Mouse (Mus musculus) c-Kit-positive CD71-negative TER-119-negative erythroid progenitor cells, embryonic 14.5 days (primary cell): ENCODE measurements at regions not wholly inside any gene's neighbourhood (a gene's known extent, or its start where the extent isn't known, plus 50 kb on each side); places are given as distances from the start of the nearest gene placed in this dataset.
"Not testable (repeated sequence)": the region's sequence is repeated elsewhere in the genome, so short reads cannot be mapped to it uniquely, and the experiment has no call there.

Experiments
- DNase-seq: peaks from one replicate; pipeline ENCODE4 v3.0.0-alpha.2; 2013; ENCODE audit warnings: low read depth

GRCm38 (mm10) chr19:32972116-32972515 lies 214.8 kb downstream of the Pten start:
- DNase-seq = no peak

- DNase-seq = no peak
Measured at GRCm38 (mm10) chr19:32973130-32973529, 215.8 kb downstream of the Pten start.

- DNase-seq = no peak
Measured at GRCm38 (mm10) chr19:32974778-32975240, 217.5 kb downstream of the Pten start.

GRCm38 (mm10) chr19:32975303-32975702 lies 218.0 kb downstream of the Pten start:
- no peak for DNase-seq

GRCm38 (mm10) chr19:32976507-32976906 lies 219.2 kb downstream of the Pten start:
- DNase-seq = no peak

GRCm38 (mm10) chr19:32978037-32978745 lies 220.9 kb downstream of the Pten start:
- no peak for DNase-seq

GRCm38 (mm10) chr19:32980142-32980541 lies 222.8 kb downstream of the Pten start:
- DNase-seq = no peak

GRCm38 (mm10) chr19:32988713-32989112 lies 231.4 kb downstream of the Pten start:
- no peak for DNase-seq

GRCm38 (mm10) chr19:32989346-32989745 lies 232.0 kb downstream of the Pten start:
- DNase-seq = no peak

GRCm38 (mm10) chr19:32990576-32990975 lies 233.3 kb downstream of the Pten start:
- no peak for DNase-seq

GRCm38 (mm10) chr19:32998576-32999170 lies 241.4 kb downstream of the Pten start:
- DNase-seq = no peak

- DNase-seq = peak; percentile 7
Measured at GRCm38 (mm10) chr19:33007582-33007981, 250.3 kb downstream of the Pten start.

GRCm38 (mm10) chr19:33008076-33008475 lies 250.8 kb downstream of the Pten start:
- DNase-seq = no peak

GRCm38 (mm10) chr19:33008794-33009193 lies 251.5 kb downstream of the Pten start:
- DNase-seq = peak; percentile 6

GRCm38 (mm10) chr19:33010886-33011446 lies 253.7 kb downstream of the Pten start:
- no peak for DNase-seq

GRCm38 (mm10) chr19:33014879-33015278 lies 257.6 kb downstream of the Pten start:
- not testable (repeated sequence) for DNase-seq

GRCm38 (mm10) chr19:33021161-33021560 lies 263.9 kb downstream of the Pten start:
- DNase-seq = no peak

GRCm38 (mm10) chr19:33022839-33023428 lies 265.6 kb downstream of the Pten start:
- DNase-seq = no peak

- no peak for DNase-seq
Measured at GRCm38 (mm10) chr19:33029688-33030444, 272.6 kb downstream of the Pten start.

- DNase-seq = no peak
Measured at GRCm38 (mm10) chr19:33040512-33040911, 283.2 kb downstream of the Pten start.

GRCm38 (mm10) chr19:33040991-33041390 lies 283.7 kb downstream of the Pten start:
- DNase-seq = no peak

- no peak for DNase-seq
Measured at GRCm38 (mm10) chr19:33042760-33043159, 285.5 kb downstream of the Pten start.
